Mouse (Mus musculus) limb, embryonic 11.5 days (tissue): ENCODE data around the gene Cytip. TPM values are rescaled to one million over a fixed set of nuclear protein-coding genes. Genes with fewer than 3 reads are reported as not detected.

Experiments
- ATAC-seq: fragments of 200-750 bp; cut with Nextera tagmentation; 2 replicates; pipeline ENCODE4 v1.8.0; 2017; ENCODE audit warnings: low read depth; ENCODE audit not compliant: insufficient number of reproducible peaks, low FRiP score, low TSS enrichment
- DNase-seq: peaks from one replicate; pipeline ENCODE4 v3.0.0-alpha.2; 2015; ENCODE audit warnings: low spot score
- H3K27ac ChIP-seq: fragments of 300-500 bp; sonication (generic); replicated peaks from 2 replicates; pipeline ENCODE4 v1.5.1; 2014; ENCODE audit warnings: low read depth, mild to moderate bottlenecking, low read length
- H3K27me3 ChIP-seq: fragments of 300-500 bp; sonication (generic); 2 replicates; pipeline ENCODE4 v1.6.1; 2014; ENCODE audit warnings: mild to moderate bottlenecking, low read length, mixed read lengths; ENCODE audit not compliant: control insufficient read depth, insufficient read depth
- H3K36me3 ChIP-seq: fragments of 300-500 bp; sonication (generic); 2 replicates; pipeline ENCODE4 v1.6.1; 2014; ENCODE audit warnings: mild to moderate bottlenecking, low read length, moderate library complexity, mixed read lengths; ENCODE audit not compliant: control insufficient read depth, insufficient read depth
- H3K4me1 ChIP-seq: fragments of 300-500 bp; sonication (generic); 2 replicates; pipeline ENCODE4 v1.6.1; 2014; ENCODE audit warnings: low read length, mixed read lengths; ENCODE audit not compliant: control insufficient read depth, insufficient read depth
- H3K4me2 ChIP-seq: fragments of 300-500 bp; sonication (generic); 2 replicates; pipeline ENCODE4 v1.6.1; 2014; ENCODE audit warnings: low read depth, mild to moderate bottlenecking, moderate library complexity; ENCODE audit not compliant: severe bottlenecking
- H3K4me3 ChIP-seq: fragments of 300-500 bp; sonication (generic); 2 replicates; pipeline ENCODE4 v1.5.1; 2014; ENCODE audit warnings: low read depth, low read length
- H3K9ac ChIP-seq: fragments of 300-500 bp; sonication (generic); 2 replicates; pipeline ENCODE4 v1.6.1; 2014; ENCODE audit warnings: mild to moderate bottlenecking, low read length
- H3K9me3 ChIP-seq: fragments of 300-500 bp; sonication (generic); 2 replicates; pipeline ENCODE4 v1.6.1; 2016; ENCODE audit warnings: low read length; ENCODE audit not compliant: control insufficient read depth
- WGBS: fragments of 180-500 bp; shearing (Covaris S2); extraction: QIAGEN DNeasy Blood & Tissue Kit; methylation state at CpG from one replicate; pipeline ENCODE4 v1.1.7; 2014; 5-methylcytosine and 5-hydroxymethylcytosine counted together
- polyA plus RNA-seq: library from polyadenylated mRNA; unstranded; fragments of >200 nt; fragmentation: Nextera tagmentation; extraction: Ambion mirVana; gene quantifications from 2 replicates; pipeline ENCODE4 v1.2.1, GENCODE M21; 2014

The Cytip gene
- polyA plus RNA-seq, 1 experiment from 2014 or later: 0.23 TPM

GRCm38 (mm10) chr2:58169173-58169572 lies 26.2 kb downstream of the Cytip start:
- no peak for ATAC-seq
- WGBS: 98% methylated on average over 2 of the region's 2 CpGs

DNA sequence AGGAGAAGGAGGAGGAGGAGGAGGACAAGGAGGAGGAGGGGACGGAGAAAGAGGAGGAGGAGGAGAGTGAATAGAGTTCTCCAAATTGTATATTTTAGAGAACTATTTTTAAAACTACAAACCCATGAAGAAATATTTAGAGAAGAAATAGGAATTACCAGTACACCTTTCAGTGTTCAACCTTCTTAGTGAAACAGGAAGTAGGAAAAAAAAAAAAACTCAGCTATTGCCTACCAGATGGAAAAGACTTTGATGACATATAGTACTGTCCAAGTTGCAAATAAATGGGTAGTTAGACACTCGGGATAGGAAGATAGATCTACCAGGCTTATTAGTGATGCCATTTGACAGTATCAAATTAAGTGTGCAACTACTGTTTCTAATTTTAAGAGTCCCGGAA lies 27.7 kb downstream of the Cytip start:
- H3K9ac ChIP-seq: no peak overlapping the region
- DNase-seq (no peak), ATAC-seq (no peak)
- no peak overlapping the region for H3K27ac ChIP-seq
- WGBS: 81% methylated on average over 3 of the region's 3 CpGs
- H3K4me2 ChIP-seq: no peak overlapping the region
- H3K9me3 ChIP-seq: no peaks in the 10 kb centered on the region
- no peaks in the 10 kb centered on the region for H3K27me3 ChIP-seq
- H3K4me1 ChIP-seq: no peaks in the 10 kb centered on the region
- no peaks in the 10 kb centered on the region for H3K36me3 ChIP-seq
- H3K4me3 ChIP-seq: no peak overlapping the region

More at GRCm38 (mm10) chr2:58169173-58169572, 26.2 kb downstream of the Cytip start:
- no peaks in the 10 kb centered on the region for H3K27me3 ChIP-seq
- H3K27ac ChIP-seq: no peak overlapping the region
- H3K36me3 ChIP-seq: no peaks in the 10 kb centered on the region
- no peak for DNase-seq
- no peaks in the 10 kb centered on the region for H3K9me3 ChIP-seq
- H3K4me2 ChIP-seq: no peak overlapping the region
- H3K4me3 ChIP-seq: no peak overlapping the region
- H3K4me1 ChIP-seq: no peaks in the 10 kb centered on the region
- no peak overlapping the region for H3K9ac ChIP-seq

DNA sequence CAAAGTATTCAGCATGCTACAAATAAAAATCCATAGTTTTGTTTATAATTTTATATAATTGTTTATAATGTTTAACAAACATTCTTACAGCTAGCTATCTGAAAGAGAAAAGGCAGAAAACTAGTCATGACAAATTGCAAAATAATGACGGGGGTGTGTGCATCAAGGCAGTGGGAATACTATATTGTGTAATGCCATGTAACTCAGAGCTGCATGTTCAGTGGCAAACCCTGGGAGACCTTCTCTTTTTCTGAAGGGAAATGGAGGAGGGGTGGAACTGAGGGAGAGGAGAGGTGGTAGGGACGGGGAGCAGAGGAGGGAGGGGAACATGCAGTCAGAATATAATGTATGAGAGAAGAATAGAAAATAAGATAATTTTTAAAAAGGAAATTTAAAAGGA lies 28.6 kb downstream of the Cytip start:
- 88% methylated on average over 2 of the region's 2 CpGs for WGBS
- Histone ChIP-seq H3K27me3 (no peaks in the 10 kb centered on the region), H3K36me3 (no peaks in the 10 kb centered on the region), H3K27ac (no peak overlapping the region), H3K4me1 (no peaks in the 10 kb centered on the region), H3K9ac (no peak overlapping the region), H3K9me3 (no peaks in the 10 kb centered on the region), H3K4me3 (no peak overlapping the region), H3K4me2 (no peak overlapping the region)
- DNase-seq (no peak), ATAC-seq (no peak)

DNA sequence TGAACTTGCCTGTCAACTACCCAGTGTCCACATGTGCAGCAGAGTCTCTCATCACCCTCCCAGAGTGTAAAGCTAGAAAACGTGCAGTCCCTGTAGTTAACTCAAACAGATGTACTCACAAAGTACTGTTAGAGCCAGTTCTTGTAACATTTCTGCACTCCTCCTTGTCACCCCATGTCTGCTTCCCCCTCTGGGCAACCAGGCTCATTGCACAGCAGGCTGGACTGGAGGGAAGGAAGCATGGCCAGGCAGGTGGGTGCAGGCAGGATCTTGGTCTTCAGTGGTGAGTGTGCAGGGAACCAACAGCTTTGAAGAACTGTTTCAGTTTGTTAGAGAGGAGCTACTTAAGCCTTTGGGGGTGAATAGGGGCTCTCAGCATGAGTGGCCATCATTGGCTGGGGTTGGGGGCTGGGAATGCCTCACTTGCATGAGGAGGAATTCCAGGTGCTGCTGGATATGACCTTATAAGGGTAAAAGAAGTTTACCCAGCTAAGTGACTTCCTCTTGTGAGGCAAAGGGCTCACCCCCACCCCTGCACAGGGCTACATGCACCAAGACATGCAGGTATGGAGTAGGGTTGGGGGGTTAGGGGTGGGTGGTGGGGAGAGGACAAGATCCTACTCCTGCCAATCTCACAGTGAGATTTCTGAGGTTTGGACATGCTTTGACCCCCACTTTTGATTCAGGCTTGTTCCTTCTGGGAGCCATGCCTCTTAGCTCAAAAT lies 31.7 kb downstream of the Cytip start:
- no peak overlapping the region for H3K9ac ChIP-seq
- WGBS: 33% methylated on average over 1 of the region's 1 CpGs
- no peak overlapping the region for H3K27ac ChIP-seq
- ATAC-seq (no peak), DNase-seq (no peak)
- H3K4me1 ChIP-seq: no peaks in the 10 kb centered on the region
- no peak overlapping the region for H3K4me3 ChIP-seq
- no peaks in the 10 kb centered on the region for H3K9me3 ChIP-seq
- no peaks in the 10 kb centered on the region for H3K27me3 ChIP-seq
- H3K4me2 ChIP-seq: no peak overlapping the region
- no peaks in the 10 kb centered on the region for H3K36me3 ChIP-seq

DNA sequence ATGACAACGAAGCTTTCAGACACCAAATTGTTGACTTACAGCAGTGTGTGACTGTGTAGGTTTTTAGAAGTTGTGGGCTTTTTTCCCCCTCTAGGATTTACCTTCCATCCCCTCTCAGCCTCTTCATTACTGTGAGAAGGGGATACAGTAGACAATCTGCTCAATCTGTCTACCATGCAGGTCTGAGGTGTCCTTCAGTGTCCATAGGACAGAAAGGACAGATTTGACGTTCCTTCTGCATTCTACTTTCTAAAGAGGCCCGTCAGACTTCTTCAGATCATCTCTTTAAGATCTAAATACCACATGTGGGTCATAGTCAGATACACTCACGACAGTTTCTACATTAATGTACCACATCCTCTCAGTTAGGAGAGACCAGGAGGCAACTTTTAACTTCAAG lies 33.5 kb downstream of the Cytip start:
- no peak overlapping the region for H3K27ac ChIP-seq
- H3K4me2 ChIP-seq: no peak overlapping the region
- H3K9ac ChIP-seq: no peak overlapping the region
- DNase-seq (no peak), ATAC-seq (no peak)
- no peaks in the 10 kb centered on the region for H3K36me3 ChIP-seq
- no peaks in the 10 kb centered on the region for H3K9me3 ChIP-seq
- no peaks in the 10 kb centered on the region for H3K4me1 ChIP-seq
- H3K27me3 ChIP-seq: no peaks in the 10 kb centered on the region
- 92% methylated on average over 4 of the region's 4 CpGs for WGBS
- no peak overlapping the region for H3K4me3 ChIP-seq

- Histone ChIP-seq H3K9ac (no peak overlapping the region), H3K27me3 (no peaks in the 10 kb centered on the region), H3K4me3 (no peak overlapping the region), H3K9me3 (no peaks in the 10 kb centered on the region), H3K4me1 (no peaks in the 10 kb centered on the region), H3K36me3 (no peaks in the 10 kb centered on the region), H3K27ac (no peak overlapping the region), H3K4me2 (no peak overlapping the region)
- DNase-seq (no peak), ATAC-seq (no peak)
- WGBS: 56% methylated on average over 21 of the region's 21 CpGs
Measured at GRCm38 (mm10) chr2:58160541-58161307, 34.6 kb downstream of the Cytip start.

DNA sequence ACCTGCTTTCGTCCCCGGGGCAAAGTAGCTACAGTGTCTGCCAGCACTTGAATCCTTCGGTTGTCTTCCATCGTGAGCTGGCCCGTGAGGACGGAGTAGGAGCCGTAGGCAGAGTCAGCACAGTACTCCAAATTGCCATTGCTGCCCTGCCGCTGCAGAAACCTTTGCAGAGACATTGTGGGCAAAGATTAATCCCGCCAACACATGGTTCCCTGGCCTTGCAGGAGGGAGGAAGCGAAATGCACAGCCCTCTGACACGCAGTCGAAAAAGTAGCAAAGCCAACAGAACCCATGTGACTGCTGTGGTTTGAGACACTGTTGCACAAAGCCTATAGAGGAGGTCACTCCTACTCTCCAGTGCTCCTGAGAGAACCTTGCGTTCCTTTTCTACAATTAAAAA lies 35.5 kb downstream of the Cytip start:
- Histone ChIP-seq H3K27ac (no peak overlapping the region), H3K36me3 (no peaks in the 10 kb centered on the region), H3K9ac (no peak overlapping the region), H3K4me2 (no peak overlapping the region), H3K4me1 (no peaks in the 10 kb centered on the region), H3K9me3 (no peaks in the 10 kb centered on the region), H3K27me3 (no peaks in the 10 kb centered on the region), H3K4me3 (no peak overlapping the region)
- ATAC-seq (no peak), DNase-seq (no peak)
- 94% methylated on average over 13 of the region's 13 CpGs for WGBS

DNA sequence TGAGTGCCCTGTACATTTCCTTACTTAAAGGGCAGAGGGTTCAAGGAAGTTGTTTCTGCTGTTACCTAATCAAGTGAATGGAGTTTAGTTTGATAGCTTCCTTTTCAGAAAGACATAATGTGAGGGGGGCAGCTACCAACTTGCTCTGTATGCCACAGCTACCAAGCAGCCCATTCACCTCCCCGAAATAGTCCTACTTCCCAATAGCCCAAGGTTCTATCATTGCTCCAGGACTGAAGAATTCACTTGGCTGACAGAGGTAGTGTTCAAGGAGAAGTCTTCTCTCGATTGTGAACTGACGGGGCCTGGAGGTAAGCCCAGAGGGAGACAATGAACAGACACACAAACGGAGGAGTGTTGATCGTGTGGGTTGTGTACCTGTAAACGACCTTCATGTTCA lies 36.2 kb downstream of the Cytip start:
- H3K27ac ChIP-seq: no peak overlapping the region
- no peaks in the 10 kb centered on the region for H3K36me3 ChIP-seq
- no peaks in the 10 kb centered on the region for H3K4me1 ChIP-seq
- no peak overlapping the region for H3K4me3 ChIP-seq
- H3K4me2 ChIP-seq: no peak overlapping the region
- ATAC-seq (no peak), DNase-seq (no peak)
- no peak overlapping the region for H3K9ac ChIP-seq
- no peaks in the 10 kb centered on the region for H3K9me3 ChIP-seq
- WGBS: 88% methylated on average over 6 of the region's 6 CpGs
- H3K27me3 ChIP-seq: no peaks in the 10 kb centered on the region
